Mouse (Mus musculus): ENCODE measurements around the gene Gm17416. TPM values are rescaled to one million over a fixed set of nuclear protein-coding genes. Genes with fewer than 3 reads are reported as not detected.

Gm17416 gene
- polyA plus RNA-seq, 1 experiment from 2014 or later = 6.1 TPM

DNA sequence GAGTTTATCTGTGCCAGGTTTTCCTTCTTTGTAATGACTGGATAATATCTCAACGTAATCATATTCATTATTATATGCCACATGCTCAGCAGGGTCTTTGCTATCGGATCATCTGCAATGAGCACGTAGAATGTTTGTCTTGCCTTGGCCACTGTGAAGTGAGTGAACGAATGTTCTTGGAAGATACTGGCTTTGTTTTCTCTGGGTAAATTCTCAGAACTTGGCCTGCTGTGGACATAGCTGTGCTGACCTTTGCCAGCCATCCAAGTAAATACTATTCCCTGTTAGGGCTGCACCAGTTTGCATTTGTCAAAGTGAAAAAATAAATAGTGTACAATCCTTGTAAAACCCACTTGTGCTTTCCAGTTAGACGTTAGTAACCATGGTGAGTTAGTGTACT, 21.0 kb upstream of the Gm17416 start:
- Histone ChIP-seq H3K4me2 (ENCODE audit: low read length) (no peak overlapping the region), H3K9me3 (replicated peaks; ENCODE audit: low read length) (no peaks in the 10 kb centered on the region), H3K9ac (ENCODE audit: low read depth, low read length) (no peak overlapping the region), H3K27ac (no peak overlapping the region), H3K36me3 (ENCODE audit: insufficient read depth, low read length) (no peaks in the 10 kb centered on the region), H3K27me3 (ENCODE audit: insufficient read depth, low read length) (no peaks in the 10 kb centered on the region), H3K4me3 (replicated peaks; ENCODE audit: low read depth, low read length) (no peak overlapping the region), H3K4me1 (replicated peaks; ENCODE audit: insufficient read depth, low read length) (0 out of 2 replicates have a peak, but pooled peaks cover 6% of the 10 kb centered on the region)
- DNase-seq (ENCODE audit: low spot score) (no peak), ATAC-seq (replicated peaks; ENCODE audit: low FRiP score, low read depth) (no peak)
- 71% methylated on average over 5 of the region's 5 CpGs for WGBS
- no peak for TF ChIP-seq CTCF (IDR thresholded peaks at IDR 0.05; ENCODE audit: low read depth)

DNA sequence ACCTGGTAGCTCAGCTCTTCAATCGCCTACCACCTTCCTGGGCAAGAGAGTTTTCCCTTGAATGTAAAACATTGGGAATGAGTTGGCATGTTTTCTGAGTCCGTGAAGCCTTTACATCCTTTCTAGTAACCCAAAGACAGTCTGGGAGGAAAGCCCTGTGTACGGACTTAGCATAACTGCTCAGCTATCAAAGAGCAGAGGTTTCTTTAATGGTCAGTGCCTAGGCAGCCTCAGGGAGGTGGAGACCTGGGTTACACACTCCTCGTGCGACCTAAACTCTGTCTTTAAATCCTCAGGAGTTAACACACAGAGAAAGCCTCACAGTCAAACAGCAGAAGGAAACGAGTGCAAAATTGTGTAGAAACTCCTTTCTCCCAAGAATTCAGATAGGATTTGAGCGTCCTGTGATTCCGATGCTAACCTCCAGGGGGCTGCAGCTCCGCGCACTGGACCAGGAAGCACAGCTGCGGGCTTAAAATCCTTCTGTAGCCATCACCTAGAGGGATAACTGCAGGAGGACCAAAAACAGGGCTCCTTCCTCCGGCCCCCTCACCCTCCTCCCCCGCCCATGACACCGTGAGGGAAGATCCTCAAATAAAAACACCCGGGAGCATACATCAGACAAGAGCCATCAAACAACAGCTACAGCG, 15.2 kb upstream of the Gm17416 start:
- 9% methylated on average over 16 of the region's 16 CpGs for WGBS

DNA sequence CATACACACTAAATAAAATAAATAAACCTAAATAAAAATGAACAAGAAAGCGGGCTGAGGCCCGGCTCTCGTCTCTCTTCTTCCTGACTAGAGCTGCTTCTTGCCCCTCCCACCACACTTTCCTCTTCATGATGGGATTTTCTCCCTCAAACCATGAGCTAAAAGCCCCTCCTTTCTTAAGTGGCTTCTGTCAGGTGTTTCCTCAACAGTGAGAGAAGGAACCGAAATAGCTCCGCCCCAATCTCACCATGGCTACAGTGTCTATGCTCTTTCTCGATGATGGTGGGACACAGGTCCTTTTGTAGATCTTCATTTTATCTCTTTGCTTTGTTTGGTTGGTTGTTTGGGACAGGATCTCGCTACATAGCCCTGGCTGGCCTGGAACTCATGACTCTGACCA, 12.5 kb upstream of the Gm17416 start:
- no peak overlapping the region for H3K9ac ChIP-seq (ENCODE audit: low read depth, low read length)
- no peaks in the 10 kb centered on the region for H3K36me3 ChIP-seq (ENCODE audit: insufficient read depth, low read length)
- H3K9me3 ChIP-seq (replicated peaks; ENCODE audit: low read length) = no peaks in the 10 kb centered on the region
- no peak overlapping the region for H3K4me2 ChIP-seq (ENCODE audit: low read length)
- no peak for ATAC-seq (replicated peaks; ENCODE audit: low FRiP score, low read depth)
- TF ChIP-seq CTCF (IDR thresholded peaks at IDR 0.05; ENCODE audit: low read depth) = no peak
- DNase-seq (ENCODE audit: low spot score) = no peak
- no peak overlapping the region for H3K27ac ChIP-seq
- H3K4me1 ChIP-seq (replicated peaks; ENCODE audit: insufficient read depth, low read length) = peaks cover 5% of the 10 kb centered on the region; the same call in 1 of the 2 replicates
- WGBS = 88% methylated on average over 7 of the region's 7 CpGs
- no peaks in the 10 kb centered on the region for H3K27me3 ChIP-seq (ENCODE audit: insufficient read depth, low read length)
- no peak overlapping the region for H3K4me3 ChIP-seq (replicated peaks; ENCODE audit: low read depth, low read length)

More for the DNA sequence above, 15.2 kb upstream of the Gm17416 start:
- DNase-seq (ENCODE audit: low spot score) (peak; percentile 86), ATAC-seq (replicated peaks; ENCODE audit: low FRiP score, low read depth) (no peak)
- H3K4me1 ChIP-seq (replicated peaks; ENCODE audit: insufficient read depth, low read length) = peaks cover 5% of the 10 kb centered on the region; the same call in 1 of the 2 replicates
- no peaks in the 10 kb centered on the region for H3K27me3 ChIP-seq (ENCODE audit: insufficient read depth, low read length)
- H3K9ac ChIP-seq (ENCODE audit: low read depth, low read length) = no peak overlapping the region
- no peaks in the 10 kb centered on the region for H3K9me3 ChIP-seq (replicated peaks; ENCODE audit: low read length)
- no peaks in the 10 kb centered on the region for H3K36me3 ChIP-seq (ENCODE audit: insufficient read depth, low read length)
- H3K27ac ChIP-seq = peak overlapping the region; percentile 63
- peak overlapping the region; percentile 30 for H3K4me2 ChIP-seq (ENCODE audit: low read length)
- TF ChIP-seq CTCF (IDR thresholded peaks at IDR 0.05; ENCODE audit: low read depth) = peak; percentile 84
- no peak overlapping the region for H3K4me3 ChIP-seq (replicated peaks; ENCODE audit: low read depth, low read length)

DNA sequence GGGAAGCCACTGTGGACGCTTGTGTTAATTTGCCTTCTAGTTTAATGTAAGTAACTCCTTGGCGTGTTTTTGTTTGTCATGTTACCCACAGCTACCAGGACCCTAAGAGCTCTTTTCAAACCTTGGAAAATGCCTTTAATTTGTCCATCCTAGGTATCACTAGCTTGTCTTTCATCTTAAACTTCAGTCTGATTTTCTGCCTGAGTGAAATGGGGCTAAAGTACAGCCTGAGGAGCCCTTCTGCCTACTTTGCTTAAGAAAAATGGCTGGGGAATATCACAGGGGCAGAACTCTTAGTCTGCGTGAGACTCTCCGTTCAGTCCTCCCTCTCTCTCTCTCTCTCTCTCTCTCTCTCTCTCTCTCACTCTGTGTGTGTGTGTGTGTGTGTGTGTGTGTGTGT, 743 bp downstream of the Gm17416 start:
- 62% methylated on average over 4 of the region's 4 CpGs for WGBS
- H3K4me2 ChIP-seq (ENCODE audit: low read length) = no peak overlapping the region
- H3K27me3 ChIP-seq (ENCODE audit: insufficient read depth, low read length) = no peaks in the 10 kb centered on the region
- TF ChIP-seq CTCF (IDR thresholded peaks at IDR 0.05; ENCODE audit: low read depth) = no peak
- peak overlapping the region; percentile 20 for H3K27ac ChIP-seq
- no peaks in the 10 kb centered on the region for H3K4me1 ChIP-seq (replicated peaks; ENCODE audit: insufficient read depth, low read length)
- no peaks in the 10 kb centered on the region for H3K36me3 ChIP-seq (ENCODE audit: insufficient read depth, low read length)
- ATAC-seq (replicated peaks; ENCODE audit: low FRiP score, low read depth) (peak; percentile 17; the same call in 1 of the 2 replicates), DNase-seq (ENCODE audit: low spot score) (no peak)
- H3K4me3 ChIP-seq (replicated peaks; ENCODE audit: low read depth, low read length) = no peak overlapping the region
- H3K9ac ChIP-seq (ENCODE audit: low read depth, low read length) = no peak overlapping the region
- no peaks in the 10 kb centered on the region for H3K9me3 ChIP-seq (replicated peaks; ENCODE audit: low read length)

DNA sequence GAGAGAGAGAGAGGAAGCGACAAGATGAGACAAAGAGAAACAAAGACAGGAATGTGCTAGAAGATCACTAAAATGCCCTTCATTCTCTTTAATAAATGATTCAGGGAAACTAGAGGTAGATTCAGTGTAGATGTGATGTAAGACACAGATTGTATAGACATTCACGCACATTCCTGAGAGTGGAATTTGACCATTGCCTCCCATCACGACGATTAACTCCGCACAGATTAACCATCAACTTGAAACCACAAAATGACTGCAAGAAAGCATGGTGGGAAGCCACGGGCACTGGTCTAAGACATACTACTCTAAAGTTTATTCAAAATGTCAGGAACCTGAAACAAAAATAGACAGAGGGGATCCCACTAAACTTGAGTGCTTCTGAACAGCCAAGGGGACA, 1.2 kb downstream of the Gm17416 start:
- DNase-seq (ENCODE audit: low spot score) (peak; percentile 43), ATAC-seq (replicated peaks; ENCODE audit: low FRiP score, low read depth) (peak; percentile 75)
- Histone ChIP-seq H3K9ac (ENCODE audit: low read depth, low read length) (no peak overlapping the region), H3K4me1 (replicated peaks; ENCODE audit: insufficient read depth, low read length) (no peaks in the 10 kb centered on the region), H3K4me3 (replicated peaks; ENCODE audit: low read depth, low read length) (no peak overlapping the region), H3K9me3 (replicated peaks; ENCODE audit: low read length) (no peaks in the 10 kb centered on the region), H3K27ac (peak overlapping the region; percentile 27), H3K27me3 (ENCODE audit: insufficient read depth, low read length) (no peaks in the 10 kb centered on the region), H3K36me3 (ENCODE audit: insufficient read depth, low read length) (no peaks in the 10 kb centered on the region), H3K4me2 (ENCODE audit: low read length) (no peak overlapping the region)
- no peak for TF ChIP-seq CTCF (IDR thresholded peaks at IDR 0.05; ENCODE audit: low read depth)
- 64% methylated on average over 6 of the region's 6 CpGs for WGBS

DNA sequence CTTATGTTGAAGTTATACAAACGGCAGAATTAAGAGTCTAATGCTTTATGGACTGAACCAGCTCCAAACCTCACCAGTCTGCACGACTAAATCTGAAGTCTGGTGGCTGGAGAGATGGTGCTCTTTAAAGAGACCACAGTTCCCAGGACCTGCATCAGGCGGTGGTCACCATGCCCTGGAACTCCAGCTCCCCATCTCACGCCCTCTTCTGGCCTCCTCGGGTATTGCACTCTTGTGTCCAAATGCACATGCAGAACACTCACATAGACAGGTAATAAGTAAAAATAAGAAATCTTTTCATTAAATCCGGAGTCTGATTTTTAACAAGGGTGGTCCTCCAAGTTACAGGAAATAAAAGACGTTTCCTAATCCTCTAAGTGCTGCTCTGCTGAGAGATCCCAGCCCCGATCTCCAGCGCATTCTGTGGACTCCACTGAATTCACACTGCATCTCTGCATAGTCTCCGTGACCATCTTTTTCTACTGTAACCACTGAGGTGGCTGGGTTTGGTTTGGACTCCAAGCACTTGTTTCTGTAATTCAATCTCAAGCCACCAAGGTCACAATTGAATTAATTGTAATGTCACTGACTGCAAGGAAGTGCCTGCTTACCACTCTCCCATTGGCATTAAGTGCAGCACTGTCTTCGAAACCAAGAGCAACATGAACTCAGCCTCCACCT, 3.1 kb downstream of the Gm17416 start, which contains the start of gene Defb21:
Gene Defb21 (plus strand): TSS at position 631 of the 681 bp plus-strand sequence.
- 67% methylated on average over 11 of the region's 11 CpGs for WGBS
- H3K4me2 ChIP-seq (ENCODE audit: low read length) = no peak within 1 kb of the TSS
- no peak for ATAC-seq (replicated peaks; ENCODE audit: low FRiP score, low read depth)
- H3K4me3 ChIP-seq (replicated peaks; ENCODE audit: low read depth, low read length) = no peak within 1 kb of the TSS
- no peak within 1 kb of the TSS for H3K27ac ChIP-seq
- DNase-seq (ENCODE audit: low spot score) = no peak
- no peaks in the 10 kb centered on the region for H3K9me3 ChIP-seq (replicated peaks; ENCODE audit: low read length)
- no peaks in the 10 kb centered on the region for H3K4me1 ChIP-seq (replicated peaks; ENCODE audit: insufficient read depth, low read length)
- H3K27me3 ChIP-seq (ENCODE audit: insufficient read depth, low read length) = no peaks in the 10 kb centered on the region
- peak; percentile 59 for TF ChIP-seq CTCF (IDR thresholded peaks at IDR 0.05; ENCODE audit: low read depth)
- no peaks in the 10 kb centered on the region for H3K36me3 ChIP-seq (ENCODE audit: insufficient read depth, low read length)
- no peak within 1 kb of the TSS for H3K9ac ChIP-seq (ENCODE audit: low read depth, low read length)
